Mouse (Mus musculus): Measurements from ENCODE around the gene Vps45.
A peak's percentile ranks its signal among the peaks of the same experiment; 100 is the strongest.
"Not testable (repeated sequence)": the region's sequence is repeated elsewhere in the genome, so short reads cannot be mapped to it uniquely, and the experiment has no call there.

Vps45 gene

DNA sequence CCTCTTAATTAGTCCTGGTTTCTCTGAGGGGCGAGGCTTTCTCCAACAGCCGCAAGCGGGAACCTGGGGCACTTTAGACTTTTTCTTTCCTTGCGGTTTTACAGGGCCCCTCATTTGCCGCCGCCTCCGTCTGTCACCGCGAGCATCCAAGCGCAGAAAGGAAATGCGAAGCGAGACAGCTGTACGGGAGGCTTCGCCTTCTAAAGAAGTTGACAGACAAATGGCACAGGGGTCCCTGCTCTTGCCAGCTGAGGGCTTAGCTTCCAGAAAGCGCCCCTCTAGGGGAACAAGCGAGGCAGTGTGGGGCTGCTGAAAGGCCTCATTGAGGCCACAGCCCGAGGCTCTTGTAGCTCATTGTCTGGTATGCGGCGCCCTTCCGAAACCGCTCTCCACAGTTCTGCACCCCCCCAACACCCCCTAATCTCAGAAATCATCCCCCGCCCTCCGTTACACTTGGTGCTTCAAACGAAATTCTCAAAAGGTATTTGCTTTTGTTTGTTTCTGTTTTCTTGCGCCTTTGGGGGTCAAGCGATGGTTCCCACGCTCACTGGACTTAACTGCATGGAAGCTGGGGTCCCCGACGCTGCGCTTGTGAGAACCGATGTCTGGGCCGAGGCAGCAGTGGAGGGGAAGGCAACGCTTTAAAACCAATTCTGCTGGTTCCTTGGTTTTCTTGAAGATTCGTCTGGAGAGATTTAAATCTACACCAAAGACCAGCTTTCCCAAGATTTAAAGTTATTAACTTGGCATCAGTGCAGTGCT, 85.2 kb downstream of the Vps45 start:
- DNase-seq (ENCODE audit: low spot score in 2 of 2), result peak; percentile 60 to 62

DNA sequence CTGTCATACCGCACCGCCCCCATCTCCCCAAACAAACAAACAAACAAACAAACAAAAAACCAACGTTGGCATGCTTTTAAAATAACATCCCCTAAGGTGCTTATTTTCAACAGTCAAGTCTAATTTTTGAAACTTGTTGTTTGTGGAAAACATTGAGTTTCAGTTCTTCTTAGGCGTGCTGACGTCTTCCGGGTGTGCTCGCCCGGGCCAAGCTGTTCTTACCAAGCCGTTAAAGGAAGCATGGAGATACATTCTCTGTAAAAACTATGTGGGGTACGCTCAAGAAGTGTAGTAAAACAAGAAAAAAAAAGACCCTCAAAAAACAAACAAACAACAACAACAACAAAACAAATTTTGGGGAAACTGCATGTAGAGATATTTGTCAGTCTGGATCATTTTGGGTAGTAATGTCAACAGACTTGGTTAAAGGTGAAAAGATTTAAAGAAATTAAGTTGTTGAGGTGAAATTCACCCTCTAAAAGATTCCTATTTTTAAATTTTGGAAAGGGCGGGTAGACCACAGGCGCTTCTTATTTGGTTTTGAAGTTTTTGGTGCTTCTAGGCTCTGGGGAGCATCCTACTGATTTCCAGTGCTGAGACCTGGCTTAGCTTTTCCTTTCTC, 85.9 kb downstream of the Vps45 start:
- no peak for DNase-seq (ENCODE audit: low spot score in 2 of 2)

DNA sequence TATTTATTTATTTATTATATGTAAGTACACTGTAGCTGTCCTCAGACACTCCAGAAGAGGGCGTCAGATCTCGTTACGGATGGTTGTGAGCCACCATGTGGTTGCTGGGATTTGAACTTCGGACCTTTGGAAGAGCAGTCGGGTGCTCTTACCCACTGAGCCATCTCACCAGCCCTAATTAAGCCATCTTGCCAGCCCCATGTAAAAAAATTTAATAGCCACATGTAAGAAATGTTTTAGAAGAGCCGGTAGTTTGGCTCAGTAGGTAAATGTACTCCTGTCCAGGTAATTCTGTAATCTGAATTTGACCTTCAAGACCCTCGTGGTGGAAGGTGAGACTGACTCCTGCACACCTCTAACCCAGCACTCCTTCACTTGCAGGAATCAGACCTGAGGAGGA, 87.6 kb downstream of the Vps45 start:
- DNase-seq (ENCODE audit: low spot score in 2 of 2), result not testable (repeated sequence)

DNA sequence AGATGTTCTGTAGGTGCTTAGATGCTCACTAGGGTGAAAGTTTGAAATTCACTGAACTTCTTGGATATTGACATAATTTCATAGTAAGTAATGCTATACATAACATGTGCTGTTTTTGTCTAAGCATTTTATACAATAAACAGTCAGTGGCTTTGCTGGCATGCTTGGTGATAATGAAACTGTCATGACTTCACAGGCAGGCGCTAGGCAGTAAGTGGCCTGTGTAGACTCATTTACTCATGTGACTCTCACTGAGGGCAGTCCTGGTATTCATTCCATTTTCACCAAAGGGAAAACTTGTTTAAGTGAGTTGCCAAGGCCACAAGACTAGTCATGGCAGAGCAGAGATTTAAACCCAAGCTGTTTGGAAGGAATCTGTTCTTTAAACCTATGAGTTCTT, 89.0 kb downstream of the Vps45 start:
- DNase-seq (ENCODE audit: low spot score in 2 of 2), result no peak

DNA sequence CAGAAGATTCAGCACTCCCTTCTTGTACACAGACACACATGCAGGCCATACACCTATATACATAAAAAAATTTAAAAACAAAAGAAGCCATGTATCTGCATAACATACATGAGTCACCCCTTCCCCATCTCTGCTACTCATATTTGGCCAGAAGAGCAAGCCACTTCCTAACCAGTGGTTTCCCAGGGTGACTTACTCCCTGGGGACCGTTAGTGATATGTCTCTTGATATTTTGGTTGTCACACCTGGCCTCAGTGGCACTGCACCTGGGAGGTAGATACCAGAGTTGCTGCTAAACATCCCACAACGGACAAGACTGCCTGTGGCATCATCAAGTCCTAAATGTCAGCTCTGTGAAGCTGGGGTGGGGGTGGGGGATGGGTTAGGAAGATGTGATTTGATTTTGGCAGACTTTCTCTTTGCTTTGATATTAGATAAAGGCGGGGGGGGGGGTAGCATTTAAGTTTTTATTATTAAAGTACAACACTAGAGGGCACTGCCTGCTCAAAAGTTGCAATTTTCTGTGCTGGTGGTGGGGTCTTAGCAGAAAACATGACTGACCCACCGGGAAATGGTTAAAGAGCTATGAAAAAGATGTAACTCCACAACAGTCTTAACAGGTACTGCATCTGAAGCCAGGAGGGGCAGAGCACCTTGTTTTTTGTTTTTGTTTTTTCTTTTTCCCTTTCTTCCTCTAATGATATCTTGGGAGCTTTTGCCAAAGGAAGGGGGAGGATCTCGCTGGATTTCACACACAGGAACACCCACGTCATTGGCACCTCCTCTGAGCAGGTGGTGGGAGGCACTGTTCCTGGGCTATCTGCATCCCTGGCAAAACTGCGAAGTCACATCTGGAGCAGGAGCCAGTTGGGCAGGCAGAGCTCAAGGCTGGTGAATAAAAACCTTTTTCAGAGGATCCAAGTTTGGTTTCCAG, 92.5 kb downstream of the Vps45 start:
- DNase-seq (ENCODE audit: low spot score in 2 of 2), result no peak

DNA sequence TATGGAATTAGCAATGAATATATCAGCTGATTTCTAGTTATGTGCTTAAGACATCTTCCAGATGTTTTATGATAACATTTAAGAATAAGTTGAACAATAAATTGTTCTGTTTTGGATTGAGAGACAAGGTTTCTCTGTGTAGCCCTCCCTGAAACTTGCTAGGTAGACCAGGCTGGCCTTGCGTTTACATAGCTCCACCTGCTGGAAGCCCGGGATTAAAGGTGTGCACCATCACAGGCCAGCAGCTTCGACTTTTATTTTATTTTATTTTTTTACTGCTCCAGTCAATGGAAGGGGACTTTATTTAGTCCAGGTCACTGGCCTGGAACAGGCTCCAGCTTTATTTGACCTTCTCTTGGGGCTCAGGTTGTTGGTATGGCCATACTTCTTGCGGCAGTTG, 94.6 kb downstream of the Vps45 start:
- DNase-seq (ENCODE audit: low spot score in 2 of 2), result no peak

DNA sequence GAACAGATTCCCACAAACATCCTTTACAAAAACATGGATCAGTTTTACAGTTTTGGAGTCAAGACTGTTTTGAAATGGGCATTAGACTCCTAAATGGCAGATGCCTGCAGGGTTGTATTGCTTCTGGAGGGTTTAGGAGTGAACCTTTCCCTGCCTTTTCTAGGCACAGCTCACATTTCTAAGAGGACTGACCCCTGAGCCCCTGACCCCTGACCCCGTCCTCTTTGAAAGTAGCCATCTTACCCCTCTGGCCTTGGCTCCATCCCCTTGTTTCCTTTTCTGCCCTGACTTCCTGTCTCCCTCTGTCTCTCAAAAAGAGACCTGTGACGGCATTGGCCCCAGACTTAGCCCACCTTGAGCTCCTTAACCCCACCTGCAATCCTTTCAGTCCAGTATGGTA, 95.0 kb downstream of the Vps45 start:
- DNase-seq (ENCODE audit: low spot score in 2 of 2), result no peak

DNA sequence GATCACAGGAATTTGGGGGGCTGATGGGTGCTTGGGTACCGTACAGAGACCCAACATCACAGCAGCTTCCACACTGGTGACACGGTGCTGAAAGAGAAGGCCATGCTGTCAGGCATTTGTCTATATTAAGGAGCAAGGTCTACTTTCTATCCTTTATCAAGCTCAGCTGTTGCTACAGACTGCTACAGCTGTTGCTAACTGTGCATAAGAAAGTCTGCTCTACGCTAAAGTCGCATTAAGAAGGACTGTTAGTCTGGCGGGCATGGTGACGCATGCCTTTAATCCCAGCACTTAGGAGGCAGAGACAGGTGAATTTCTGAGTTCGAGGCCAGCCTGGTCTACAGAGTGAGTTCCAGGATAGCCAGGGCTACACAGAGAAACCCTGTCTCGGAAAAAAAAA, 96.1 kb downstream of the Vps45 start:
- DNase-seq (ENCODE audit: low spot score in 2 of 2), result not testable (repeated sequence)

DNA sequence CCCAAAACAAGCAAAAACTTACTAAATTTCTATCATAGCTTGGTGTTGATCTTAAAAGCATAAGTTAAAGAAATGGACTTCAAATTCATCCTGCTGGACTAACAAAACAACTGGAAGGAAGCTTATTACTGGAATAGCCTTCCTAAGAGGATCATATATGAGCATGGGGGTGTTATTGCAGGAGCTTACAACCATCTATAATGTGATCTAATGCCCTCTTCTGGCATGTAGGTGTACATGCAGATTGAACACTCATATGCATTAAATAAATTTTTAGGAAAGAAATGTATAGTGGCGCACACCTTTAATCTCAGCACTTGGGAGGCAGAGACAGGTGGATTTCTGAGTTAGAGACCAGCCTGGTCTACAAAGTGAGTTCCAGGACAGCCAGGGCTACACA, 98.5 kb downstream of the Vps45 start:
- no peak for DNase-seq (ENCODE audit: low spot score in 2 of 2)

DNA sequence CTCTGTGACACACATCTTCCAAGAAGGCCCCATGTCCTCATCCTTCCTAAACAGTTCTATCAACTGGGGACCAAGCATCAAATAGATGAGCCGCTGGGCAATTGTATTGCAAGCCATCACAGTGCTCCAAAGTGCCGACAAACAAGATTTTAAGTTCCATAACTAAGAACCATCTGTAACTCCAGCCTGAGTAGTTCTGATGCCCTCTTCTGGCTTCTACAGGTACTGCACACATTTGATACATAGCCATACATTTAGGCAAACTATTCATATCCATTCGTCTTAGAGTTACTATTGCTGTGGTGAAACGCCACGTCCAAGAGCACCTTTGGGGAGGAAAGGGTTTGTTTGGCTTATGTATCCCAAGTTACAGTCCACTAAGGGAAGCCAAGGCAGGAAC, 99.2 kb downstream of the Vps45 start:
- no peak for DNase-seq (ENCODE audit: low spot score in 2 of 2)

DNA sequence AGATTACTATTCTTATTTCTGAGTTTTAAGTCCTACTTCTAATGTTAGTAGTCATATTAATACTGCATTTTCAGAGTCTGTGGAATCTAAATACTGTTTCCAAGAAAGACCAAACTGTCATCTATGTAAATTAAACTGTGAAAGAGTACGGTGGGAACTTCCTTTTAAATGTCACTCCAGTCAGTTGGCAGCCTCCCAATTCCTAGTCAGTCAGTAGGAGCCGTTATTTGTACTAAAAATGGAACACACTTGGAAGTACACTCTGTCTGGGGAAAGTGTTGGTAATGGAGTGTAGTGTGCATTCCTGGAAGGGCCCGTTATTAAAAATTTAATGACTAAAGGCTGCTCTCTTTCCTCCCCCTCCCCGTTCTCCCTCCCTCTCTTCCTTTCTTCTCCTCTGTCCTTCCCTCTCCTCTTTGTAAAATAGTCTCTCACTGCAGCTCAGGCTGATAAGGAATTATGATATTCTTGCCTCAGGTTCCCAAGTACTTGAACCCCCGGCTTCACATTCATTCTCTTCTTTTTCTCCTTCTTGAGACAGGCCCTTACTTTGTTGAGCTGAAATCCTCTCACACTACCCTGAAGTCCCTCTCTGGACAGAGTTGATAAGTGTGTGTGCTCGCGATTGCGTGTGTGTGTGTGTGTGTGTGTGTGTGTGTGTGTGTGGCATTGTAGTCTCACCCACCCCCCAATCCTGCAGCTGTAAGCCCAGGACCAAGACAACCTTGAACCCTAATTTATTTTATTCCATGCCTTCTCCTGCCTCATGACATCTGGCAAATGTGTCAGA, 100.7 kb downstream of the Vps45 start:
- DNase-seq (ENCODE audit: low spot score in 2 of 2), result no peak

DNA sequence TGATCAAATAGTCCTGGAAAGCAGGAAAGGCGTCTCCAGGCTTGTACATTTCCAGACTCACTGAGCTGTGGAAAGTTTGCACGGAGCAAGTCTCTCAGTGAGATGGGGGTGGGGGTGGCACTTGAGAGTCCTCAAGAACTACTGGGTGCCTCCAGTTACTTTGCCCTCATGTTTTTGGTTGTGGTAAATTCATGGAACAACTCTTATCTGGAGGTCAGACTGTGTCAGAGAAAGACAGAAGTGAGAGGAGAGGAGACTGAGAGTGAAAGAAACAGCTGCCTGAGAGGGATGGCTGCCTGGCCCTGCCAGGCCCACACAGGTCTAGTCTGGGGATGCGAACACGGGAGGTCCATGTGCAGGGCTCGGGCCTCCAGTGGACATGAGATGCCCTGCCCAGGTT, 102.9 kb downstream of the Vps45 start:
- DNase-seq (ENCODE audit: low spot score in 2 of 2), result no peak

DNA sequence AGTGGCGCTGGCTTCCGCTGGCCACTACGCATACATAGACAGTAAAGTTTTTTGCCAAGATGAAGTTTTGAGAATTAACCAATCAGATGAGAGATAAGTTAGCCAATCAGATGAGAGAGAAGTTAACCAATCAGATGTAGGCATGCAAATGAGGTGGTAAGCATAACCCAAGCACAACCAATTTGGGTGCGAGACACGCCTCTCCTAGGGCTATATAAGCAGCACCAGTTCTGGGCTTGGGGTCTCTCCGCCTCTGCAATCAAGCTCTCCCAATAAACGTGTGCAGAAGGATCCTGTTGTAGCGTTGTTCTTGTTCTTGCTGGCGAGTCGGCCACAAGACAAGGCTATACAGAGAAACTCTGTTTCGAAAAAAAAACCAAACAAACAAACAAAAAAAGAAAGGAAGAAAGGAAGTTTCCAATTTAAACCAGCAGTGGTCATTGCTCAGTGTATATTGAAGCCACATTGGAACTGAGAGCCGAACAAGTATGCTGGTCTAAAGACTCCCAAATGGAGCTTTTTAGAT, 103.6 kb downstream of the Vps45 start:
- not testable (repeated sequence) for DNase-seq (ENCODE audit: low spot score in 2 of 2)

DNA sequence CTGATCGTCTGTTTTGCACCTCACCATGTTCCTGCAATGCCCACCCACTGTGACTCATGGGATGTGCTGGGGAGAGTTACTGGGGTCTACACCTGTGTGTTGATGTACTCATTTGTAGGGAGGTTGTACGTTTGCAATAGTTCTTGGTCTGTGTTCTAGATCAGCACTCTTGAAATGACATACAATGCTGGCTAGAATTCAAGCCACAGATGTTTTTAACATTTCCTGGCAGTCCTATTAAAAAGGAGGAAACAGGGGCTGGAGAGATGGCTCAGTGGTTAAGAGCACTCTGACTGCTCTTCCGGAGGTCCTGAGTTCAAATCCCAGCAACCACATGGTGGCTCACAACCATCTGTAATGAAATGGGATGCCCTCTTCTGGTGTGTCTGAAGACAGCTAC, 104.7 kb downstream of the Vps45 start:
- no peak for DNase-seq (ENCODE audit: low spot score in 2 of 2)

DNA sequence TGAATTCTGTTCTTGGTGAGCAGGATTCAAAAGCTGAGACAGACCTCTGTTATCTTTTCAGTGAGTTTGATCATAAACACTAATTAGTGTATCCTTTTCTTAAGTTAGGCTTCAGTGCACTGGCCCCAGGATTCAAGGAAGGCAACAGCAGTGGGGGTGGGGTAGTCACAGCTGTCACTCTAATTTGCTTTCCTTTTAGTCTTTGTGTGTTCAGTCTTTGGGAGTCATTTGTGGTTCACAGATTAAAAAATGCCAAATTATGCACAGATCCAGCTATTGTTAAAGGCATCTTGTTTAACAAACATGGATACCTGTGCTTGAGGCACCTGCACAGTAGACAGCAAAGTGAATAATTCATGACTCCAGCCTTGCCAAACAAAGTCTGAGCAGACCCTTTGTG, 105.2 kb downstream of the Vps45 start:
- DNase-seq (ENCODE audit: low spot score in 2 of 2), result no peak

DNA sequence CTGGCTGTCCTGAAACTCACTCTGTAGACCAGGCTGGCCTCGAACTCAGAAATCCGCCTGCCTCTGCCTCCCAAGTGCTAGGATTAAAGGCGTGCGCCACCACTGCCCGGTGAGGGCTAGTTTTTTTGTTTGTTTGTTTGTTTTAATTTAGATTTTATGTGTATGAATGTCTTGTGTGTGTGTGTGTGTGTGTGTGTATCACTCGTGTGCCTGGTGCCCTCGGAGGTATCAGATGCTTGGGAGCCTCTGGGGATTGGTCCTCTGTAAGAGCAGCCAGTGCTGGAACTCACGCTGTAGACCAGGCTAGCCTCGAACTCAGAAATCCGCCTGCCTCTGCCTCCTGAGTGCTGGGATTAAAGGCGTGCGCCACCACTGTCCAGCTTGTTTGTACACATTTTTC, 106.7 kb downstream of the Vps45 start:
- not testable (repeated sequence) for DNase-seq (ENCODE audit: low spot score in 2 of 2)

DNA sequence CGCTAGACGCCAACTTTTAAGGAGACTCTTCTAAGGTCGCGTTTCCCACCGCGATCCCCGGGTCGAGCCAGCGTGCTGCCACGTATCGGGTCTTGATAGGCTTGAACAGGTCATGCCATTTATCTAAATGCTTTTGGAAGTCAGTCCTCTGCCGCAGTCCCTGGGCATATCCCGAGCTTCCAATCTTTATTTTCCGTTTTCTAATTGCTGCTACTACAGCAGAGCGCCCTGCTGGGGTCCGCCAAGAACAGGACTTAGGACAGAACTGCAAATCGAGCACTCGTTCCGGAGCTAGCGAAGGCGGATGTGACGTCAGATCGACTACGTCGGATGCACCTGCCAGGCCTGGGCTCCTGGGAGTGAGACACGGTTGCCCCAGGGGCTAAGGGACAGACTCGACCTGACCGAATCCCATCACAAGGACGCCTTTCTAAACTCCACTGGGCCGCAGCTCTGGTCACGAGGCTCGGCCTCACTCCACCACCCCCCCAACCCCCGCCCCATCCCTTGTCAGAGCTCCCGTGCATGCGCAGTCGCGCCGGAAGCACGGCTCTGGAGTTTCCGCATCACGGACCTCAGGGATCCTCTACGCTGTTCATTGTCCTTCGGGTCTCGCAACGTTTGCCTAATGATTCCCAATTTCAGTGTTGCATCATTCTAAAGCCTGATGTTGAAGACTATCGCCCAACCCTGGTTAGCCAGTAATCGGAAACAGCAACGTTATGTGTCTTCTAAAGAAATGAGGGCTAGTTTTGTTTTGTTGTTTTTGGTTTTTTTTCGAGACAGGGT, 107.3 kb downstream of the Vps45 start:
- peak; percentile 79 to 89 for DNase-seq (ENCODE audit: low spot score in 2 of 2)
